Mouse (Mus musculus) right cerebral cortex, postnatal 25 days (tissue): ENCODE data around the gene Gnaz.
"Not testable (repeated sequence)": the region's sequence is repeated elsewhere in the genome, so short reads cannot be mapped to it uniquely, and the experiment has no call there.

ENCODE experiments used
- DNase-seq: peaks from one replicate; pipeline ENCODE4 v3.0.0; 2022

Gnaz gene

GRCm38 (mm10) chr10:75031345-75032114 lies 64.6 kb downstream of the Gnaz start:
- DNase-seq: no peak

GRCm38 (mm10) chr10:75032395-75032794 lies 65.4 kb downstream of the Gnaz start, which contains the start of gene Rsph14:
Gene Rsph14 (minus strand): TSS chr10:75032586.
- peak; percentile 80 for DNase-seq

GRCm38 (mm10) chr10:75036883-75037379 lies 70.0 kb downstream of the Gnaz start, which contains the start of gene Rab36:
Gene Rab36 (plus strand): TSS chr10:75037058.
- DNase-seq: peak; percentile 90

- DNase-seq: not testable (repeated sequence)
Measured at GRCm38 (mm10) chr10:75042060-75042459, 75.1 kb downstream of the Gnaz start.

- no peak for DNase-seq
Measured at GRCm38 (mm10) chr10:75044459-75044858, 77.5 kb downstream of the Gnaz start.

- no peak for DNase-seq
Measured at GRCm38 (mm10) chr10:75045831-75046230, 78.9 kb downstream of the Gnaz start.

- DNase-seq: no peak
Measured at GRCm38 (mm10) chr10:75048711-75049110, 81.7 kb downstream of the Gnaz start.

- DNase-seq: no peak
Measured at GRCm38 (mm10) chr10:75051364-75052074, 84.5 kb downstream of the Gnaz start.

GRCm38 (mm10) chr10:75052902-75053301 lies 85.9 kb downstream of the Gnaz start:
- DNase-seq: no peak

- DNase-seq: no peak
Measured at GRCm38 (mm10) chr10:75053655-75054054, 86.7 kb downstream of the Gnaz start.

GRCm38 (mm10) chr10:75054125-75054524 lies 87.1 kb downstream of the Gnaz start:
- no peak for DNase-seq

- DNase-seq: no peak
Measured at GRCm38 (mm10) chr10:75055672-75056071, 88.7 kb downstream of the Gnaz start.

- no peak for DNase-seq
Measured at GRCm38 (mm10) chr10:75056255-75056654, 89.3 kb downstream of the Gnaz start.

GRCm38 (mm10) chr10:75058336-75058735 lies 91.4 kb downstream of the Gnaz start:
- DNase-seq: no peak

GRCm38 (mm10) chr10:75058761-75059395 lies 91.9 kb downstream of the Gnaz start:
- no peak for DNase-seq

- DNase-seq: peak; percentile 69
Measured at GRCm38 (mm10) chr10:75059396-75059795, 92.4 kb downstream of the Gnaz start.

- DNase-seq: peak; percentile 83
Measured at GRCm38 (mm10) chr10:75060217-75060842, 93.4 kb downstream of the Gnaz start, which contains the start of gene Bcr. Gene Bcr (plus strand): TSS chr10:75060592.

GRCm38 (mm10) chr10:75060843-75061235 lies 93.9 kb downstream of the Gnaz start:
- DNase-seq: peak; percentile 53

- peak; percentile 35 for DNase-seq
Measured at GRCm38 (mm10) chr10:75061341-75062188, 94.6 kb downstream of the Gnaz start.

GRCm38 (mm10) chr10:75062189-75062561 lies 95.2 kb downstream of the Gnaz start:
- no peak for DNase-seq

GRCm38 (mm10) chr10:75062621-75063020 lies 95.6 kb downstream of the Gnaz start:
- DNase-seq: no peak
